Mouse (Mus musculus): ENCODE data around the gene Fbxo6. TPM values are rescaled to one million over a fixed set of nuclear protein-coding genes. Genes with fewer than 3 reads are reported as not detected.
A peak's percentile ranks its signal among the peaks of the same experiment; 100 is the strongest.

Fbxo6 gene
- polyA plus RNA-seq, 1 experiment, result 57.9 TPM

DNA sequence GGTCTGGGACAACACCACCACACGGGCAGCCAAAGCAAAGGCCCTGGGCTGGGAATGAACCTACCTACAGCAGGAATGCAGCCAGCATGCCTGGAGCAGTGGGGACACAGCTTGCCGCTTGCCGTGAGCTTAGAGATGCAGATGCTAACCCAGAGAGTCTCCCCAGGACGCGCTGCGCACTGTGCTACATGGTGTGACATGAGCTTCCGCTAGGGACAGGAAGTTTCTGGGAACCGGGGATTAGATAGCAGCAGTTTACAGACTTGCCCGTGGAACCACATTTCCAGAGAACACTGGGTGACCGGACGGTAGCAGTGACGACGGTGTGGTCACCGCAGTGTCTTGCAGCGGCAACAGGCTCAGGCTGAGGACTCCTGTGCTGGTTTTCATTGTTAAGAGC is 17.6 kb upstream of the Fbxo6 start:
- no peak overlapping the region for H3K4me3 ChIP-seq (ENCODE audit: low read depth, low read length)
- TF ChIP-seq POLR2A (IDR thresholded peaks at IDR 0.05; ENCODE audit: low read depth, low read length) (no peak), CTCF (IDR thresholded peaks at IDR 0.05; ENCODE audit: extremely low read depth, insufficient read length, insufficient replicate concordance, low read depth, low read length) (no peak)
- H3K4me1 ChIP-seq (ENCODE audit: control insufficient read depth, insufficient read depth, insufficient read length, low read length), result 0 out of 2 replicates have a peak, but pooled peaks cover 1% of the 10 kb centered on the region
- H3K27ac ChIP-seq (ENCODE audit: insufficient read depth, low read depth, low read length), result no peak overlapping the region
- no peaks in the 10 kb centered on the region for H3K36me3 ChIP-seq (ENCODE audit: control insufficient read depth, insufficient read depth, low read length)
- peaks cover 33% of the 10 kb centered on the region for H3K27me3 ChIP-seq (ENCODE audit: control insufficient read depth, insufficient read depth, low read length)
- 24% methylated on average over 15 of the region's 15 CpGs for WGBS

DNA sequence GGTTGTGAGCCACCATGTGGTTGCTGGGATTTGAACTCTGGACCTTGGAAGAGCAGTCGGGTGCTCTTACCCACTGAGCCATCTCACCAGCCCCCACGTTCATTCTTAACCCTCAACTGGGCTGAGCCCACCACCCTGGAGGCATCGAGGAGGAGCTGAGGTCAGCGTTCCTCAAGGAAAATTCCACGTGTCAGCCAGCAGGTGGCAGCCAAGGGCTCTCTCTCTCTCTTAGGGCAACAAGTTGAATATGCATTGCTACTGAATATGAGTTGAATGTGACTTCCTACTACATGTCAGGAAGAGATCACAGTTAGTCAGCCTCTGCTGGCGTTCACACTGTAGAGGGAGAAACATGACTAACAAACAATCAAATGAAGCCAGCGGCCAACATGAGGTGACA is 16.3 kb upstream of the Fbxo6 start:
- 19% methylated on average over 7 of the region's 7 CpGs for whole genome bisulfite sequencing
- TF ChIP-seq CTCF (IDR thresholded peaks at IDR 0.05; ENCODE audit: extremely low read depth, insufficient read length, insufficient replicate concordance, low read depth, low read length) (peak; percentile 79; the same call in 1 of the 2 replicates), POLR2A (IDR thresholded peaks at IDR 0.05; ENCODE audit: low read depth, low read length) (no peak)
- peaks cover 29% of the 10 kb centered on the region for H3K27me3 ChIP-seq (ENCODE audit: control insufficient read depth, insufficient read depth, low read length)
- no peak overlapping the region for H3K4me3 ChIP-seq (ENCODE audit: low read depth, low read length)
- H3K36me3 ChIP-seq (ENCODE audit: control insufficient read depth, insufficient read depth, low read length), result no peaks in the 10 kb centered on the region
- peaks cover 9% of the 10 kb centered on the region; the same call in 1 of the 2 replicates for H3K4me1 ChIP-seq (ENCODE audit: control insufficient read depth, insufficient read depth, insufficient read length, low read length)
- no peak overlapping the region for H3K27ac ChIP-seq (ENCODE audit: insufficient read depth, low read depth, low read length)

DNA sequence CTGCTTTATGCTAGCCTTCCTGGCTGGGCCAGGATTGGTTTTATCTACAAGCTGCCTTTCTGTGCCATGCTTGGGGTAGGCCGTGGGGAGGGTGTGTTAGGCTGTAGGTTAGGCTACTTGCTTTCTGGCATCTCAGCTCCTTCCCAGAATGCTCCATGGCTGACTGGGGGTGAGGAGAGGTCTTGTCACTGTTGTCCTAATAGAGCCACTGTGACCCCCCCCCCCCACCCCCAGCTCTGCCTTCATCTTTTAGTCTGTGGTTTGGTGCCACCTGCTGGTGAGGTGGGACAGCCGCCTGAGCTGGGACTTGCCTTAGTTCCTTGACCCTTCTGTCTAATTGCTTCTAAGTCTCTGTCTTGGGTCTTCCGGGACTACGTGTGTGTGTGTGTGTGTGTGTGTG is 15.0 kb upstream of the Fbxo6 start:
- H3K27ac ChIP-seq (ENCODE audit: insufficient read depth, low read depth, low read length), result no peak overlapping the region
- WGBS, result 23% methylated on average over 4 of the region's 4 CpGs
- peaks cover 9% of the 10 kb centered on the region; the same call in 1 of the 2 replicates for H3K4me1 ChIP-seq (ENCODE audit: control insufficient read depth, insufficient read depth, insufficient read length, low read length)
- H3K4me3 ChIP-seq (ENCODE audit: low read depth, low read length), result peak overlapping the region; percentile 7; the same call in 1 of the 2 replicates
- peaks cover 27% of the 10 kb centered on the region for H3K27me3 ChIP-seq (ENCODE audit: control insufficient read depth, insufficient read depth, low read length)
- TF ChIP-seq POLR2A (IDR thresholded peaks at IDR 0.05; ENCODE audit: low read depth, low read length) (no peak), CTCF (IDR thresholded peaks at IDR 0.05; ENCODE audit: extremely low read depth, insufficient read length, insufficient replicate concordance, low read depth, low read length) (peak; percentile 66; the same call in 1 of the 2 replicates)
- H3K36me3 ChIP-seq (ENCODE audit: control insufficient read depth, insufficient read depth, low read length), result no peaks in the 10 kb centered on the region

DNA sequence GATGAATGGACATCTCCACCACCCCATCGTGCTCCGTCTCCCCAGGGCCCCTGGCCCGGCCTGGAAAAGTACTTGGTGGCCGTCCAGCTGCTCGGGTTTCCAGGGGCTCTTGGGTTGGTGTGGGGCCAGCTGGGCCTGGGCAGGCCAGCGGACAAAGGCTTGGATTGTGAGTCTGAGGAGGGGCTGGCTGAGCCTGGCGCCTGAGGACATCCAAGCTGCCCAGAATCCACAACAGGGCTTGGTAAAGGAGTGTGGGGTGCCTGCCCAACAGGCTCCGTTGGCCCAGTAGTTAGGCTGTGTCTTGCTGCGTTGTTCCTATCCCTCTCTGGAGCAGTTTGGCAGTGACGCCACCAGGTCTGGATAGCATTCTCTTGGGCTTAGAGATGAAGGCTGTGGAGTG is 14.5 kb upstream of the Fbxo6 start:
- TF ChIP-seq CTCF (IDR thresholded peaks at IDR 0.05; ENCODE audit: extremely low read depth, insufficient read length, insufficient replicate concordance, low read depth, low read length) (no peak), POLR2A (IDR thresholded peaks at IDR 0.05; ENCODE audit: low read depth, low read length) (no peak)
- peak overlapping the region; percentile 7; the same call in 1 of the 2 replicates for H3K4me3 ChIP-seq (ENCODE audit: low read depth, low read length)
- WGBS, result 17% methylated on average over 10 of the region's 10 CpGs
- H3K27me3 ChIP-seq (ENCODE audit: control insufficient read depth, insufficient read depth, low read length), result peaks cover 30% of the 10 kb centered on the region
- H3K4me1 ChIP-seq (ENCODE audit: control insufficient read depth, insufficient read depth, insufficient read length, low read length), result peaks cover 9% of the 10 kb centered on the region; the same call in 1 of the 2 replicates
- no peak overlapping the region for H3K27ac ChIP-seq (ENCODE audit: insufficient read depth, low read depth, low read length)
- no peaks in the 10 kb centered on the region for H3K36me3 ChIP-seq (ENCODE audit: control insufficient read depth, insufficient read depth, low read length)

DNA sequence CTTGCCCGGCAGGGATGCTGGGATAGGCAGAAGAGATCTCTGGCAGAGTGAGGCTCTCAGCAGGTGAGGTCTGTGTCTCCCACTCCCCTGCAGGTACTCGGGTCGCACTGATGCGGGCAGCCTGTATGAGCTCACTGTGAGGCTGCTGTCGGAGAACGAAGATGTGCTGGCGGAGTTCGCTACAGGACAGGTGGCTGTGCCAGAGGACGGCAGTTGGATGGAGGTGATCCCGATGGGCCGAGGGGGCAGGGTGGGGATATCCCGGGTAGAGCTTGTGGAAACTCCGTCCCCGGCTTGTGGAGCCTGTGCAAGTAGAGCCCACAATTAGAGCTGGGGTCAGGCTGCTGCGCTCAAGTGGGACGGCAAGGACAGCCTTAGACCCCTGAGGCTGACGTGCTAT is 13.6 kb upstream of the Fbxo6 start:
- H3K4me3 ChIP-seq (ENCODE audit: low read depth, low read length), result no peak overlapping the region
- H3K4me1 ChIP-seq (ENCODE audit: control insufficient read depth, insufficient read depth, insufficient read length, low read length), result peaks cover 11% of the 10 kb centered on the region; the same call in 1 of the 2 replicates
- no peak overlapping the region for H3K27ac ChIP-seq (ENCODE audit: insufficient read depth, low read depth, low read length)
- H3K36me3 ChIP-seq (ENCODE audit: control insufficient read depth, insufficient read depth, low read length), result no peaks in the 10 kb centered on the region
- H3K27me3 ChIP-seq (ENCODE audit: control insufficient read depth, insufficient read depth, low read length), result peaks cover 38% of the 10 kb centered on the region
- 7% methylated on average over 17 of the region's 17 CpGs for WGBS
- TF ChIP-seq POLR2A (IDR thresholded peaks at IDR 0.05; ENCODE audit: low read depth, low read length) (no peak), CTCF (IDR thresholded peaks at IDR 0.05; ENCODE audit: extremely low read depth, insufficient read length, insufficient replicate concordance, low read depth, low read length) (no peak)

DNA sequence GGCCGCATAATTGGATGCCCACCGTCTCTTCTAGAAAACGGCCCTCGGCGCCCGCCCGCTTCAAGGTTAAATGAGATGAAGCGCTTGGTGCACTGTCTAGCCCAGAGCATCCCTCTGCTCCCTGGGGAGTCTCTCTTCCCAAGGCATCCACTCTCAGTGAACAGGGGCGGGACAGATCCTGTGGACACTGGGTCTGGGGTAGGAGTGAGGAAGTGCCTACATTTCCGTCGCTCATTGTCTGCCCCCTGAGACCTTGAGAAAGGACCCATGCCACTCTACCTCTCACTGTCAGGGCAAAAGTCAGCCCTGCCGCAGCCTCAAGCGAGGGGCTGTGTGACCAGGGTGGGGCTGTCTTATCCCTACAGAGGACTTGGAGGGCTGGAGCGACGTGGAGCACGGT is 12.5 kb upstream of the Fbxo6 start:
- 4% methylated on average over 16 of the region's 16 CpGs for WGBS
- peak overlapping the region; percentile 34 for H3K4me3 ChIP-seq (ENCODE audit: low read depth, low read length)
- H3K27ac ChIP-seq (ENCODE audit: insufficient read depth, low read depth, low read length), result no peak overlapping the region
- H3K27me3 ChIP-seq (ENCODE audit: control insufficient read depth, insufficient read depth, low read length), result peaks cover 44% of the 10 kb centered on the region
- no peak for TF ChIP-seq CTCF (IDR thresholded peaks at IDR 0.05; ENCODE audit: extremely low read depth, insufficient read length, insufficient replicate concordance, low read depth, low read length)
- no peak for TF ChIP-seq POLR2A (IDR thresholded peaks at IDR 0.05; ENCODE audit: low read depth, low read length)
- H3K36me3 ChIP-seq (ENCODE audit: control insufficient read depth, insufficient read depth, low read length), result no peaks in the 10 kb centered on the region
- H3K4me1 ChIP-seq (ENCODE audit: control insufficient read depth, insufficient read depth, insufficient read length, low read length), result peaks cover 11% of the 10 kb centered on the region; the same call in 1 of the 2 replicates

DNA sequence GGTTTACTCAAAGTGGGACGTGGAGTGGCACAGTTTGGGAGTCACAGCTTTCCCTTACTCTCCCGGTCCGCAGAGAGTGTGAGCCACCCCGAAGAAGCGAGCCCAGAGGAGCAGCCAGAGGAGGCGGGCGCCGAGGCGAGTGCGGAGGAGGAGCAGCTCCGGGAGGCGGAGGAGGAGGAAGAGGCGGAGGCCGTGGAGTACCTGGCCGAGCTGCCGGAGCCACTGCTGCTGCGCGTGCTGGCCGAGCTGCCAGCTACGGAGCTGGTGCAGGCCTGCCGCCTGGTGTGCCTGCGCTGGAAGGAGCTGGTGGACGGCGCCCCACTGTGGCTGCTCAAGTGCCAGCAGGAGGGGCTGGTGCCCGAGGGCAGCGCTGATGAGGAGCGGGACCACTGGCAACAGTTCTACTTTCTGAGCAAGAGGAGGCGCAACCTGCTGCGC is 12.1 kb upstream of the Fbxo6 start:
- no peak for TF ChIP-seq POLR2A (IDR thresholded peaks at IDR 0.05; ENCODE audit: low read depth, low read length)
- TF ChIP-seq CTCF (IDR thresholded peaks at IDR 0.05; ENCODE audit: extremely low read depth, insufficient read length, insufficient replicate concordance, low read depth, low read length), result peak; percentile 47
- no peak overlapping the region for H3K27ac ChIP-seq (ENCODE audit: insufficient read depth, low read depth, low read length)
- H3K4me1 ChIP-seq (ENCODE audit: control insufficient read depth, insufficient read depth, insufficient read length, low read length), result peaks cover 11% of the 10 kb centered on the region; the same call in 1 of the 2 replicates
- peaks cover 44% of the 10 kb centered on the region for H3K27me3 ChIP-seq (ENCODE audit: control insufficient read depth, insufficient read depth, low read length)
- peak overlapping the region; percentile 34 for H3K4me3 ChIP-seq (ENCODE audit: low read depth, low read length)
- under 1% methylated on average over 29 of the region's 29 CpGs for WGBS
- no peaks in the 10 kb centered on the region for H3K36me3 ChIP-seq (ENCODE audit: control insufficient read depth, insufficient read depth, low read length)
